In the genomic region with DNA sequence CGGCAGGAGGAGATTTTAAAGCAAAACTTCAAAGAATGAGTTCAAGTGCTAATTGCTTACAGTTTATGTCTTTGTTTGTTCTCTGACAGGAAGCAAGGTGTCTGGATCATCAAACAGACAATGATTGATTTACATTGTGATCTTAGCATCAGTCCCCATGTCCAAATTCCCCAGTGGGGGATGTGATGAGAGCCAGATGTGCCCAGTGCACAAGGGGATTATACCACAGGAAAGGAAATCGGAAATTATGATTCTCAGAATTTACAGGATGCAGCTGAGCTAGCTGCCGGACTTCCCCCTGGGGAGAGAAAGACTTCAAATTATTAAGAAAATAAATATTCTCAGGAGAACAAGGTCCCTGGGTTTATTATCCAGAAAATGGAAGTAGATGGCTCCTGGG, we compare ENCODE assay signal across 29 mouse cellular contexts.
A peak's percentile ranks its signal among the peaks of the same experiment; 100 is the strongest.
DNase-seq lines count a peak whose midpoint lies in the region; ATAC-seq and TF ChIP-seq lines count a peak whose summit lies in the region.
"Had no signal": no experiment of that assay in that cellular context is flagged by ENCODE, and none has a peak within 500 bp of the region (broad histone marks: within the 10 kb centered on the region; RNA-seq: fewer than 3 reads in every experiment).

No protein-coding gene starts in this region.

- no peaks in the 10 kb centered on the region for H3K9me3 ChIP-seq in embryonic facial prominence, embryonic 11.5 days (replicated peaks; ENCODE audit: control insufficient read depth, low read length)
- no peaks in the 10 kb centered on the region for H3K9me3 ChIP-seq in embryonic facial prominence, embryonic 10.5 days
- no peaks in the 10 kb centered on the region for H3K9me3 ChIP-seq in kidney, embryonic 16.5 days (ENCODE audit: low read length)
- H3K9me3 ChIP-seq: embryonic facial prominence, embryonic 12.5 days; forebrain, embryonic 10.5 days; forebrain, embryonic 15.5 days; hindbrain, embryonic 10.5 days; limb, embryonic 13.5 days; midbrain, embryonic 13.5 days; neural tube, embryonic 15.5 days; stomach, embryonic 15.5 days had no signal

- TF ChIP-seq CTCF in thymus, adult 2 months (IDR thresholded peaks at IDR 0.05; ENCODE audit: borderline replicate concordance, control insufficient read depth, extremely low read depth, insufficient read depth, low read length, poor library complexity), result no peak

- no peak overlapping the region for H3K4me2 ChIP-seq in embryonic facial prominence, embryonic 11.5 days (ENCODE audit: low read depth, low read length)
- H3K4me2 ChIP-seq in kidney, embryonic 16.5 days (replicated peaks; ENCODE audit: low read depth, low read length), result no peak overlapping the region
- H3K4me2 ChIP-seq: embryonic facial prominence, embryonic 12.5 days; forebrain, embryonic 15.5 days; limb, embryonic 13.5 days; liver, embryonic 11.5 days; midbrain, embryonic 13.5 days; neural tube, embryonic 15.5 days; stomach, embryonic 15.5 days had no signal

- no peaks in the 10 kb centered on the region for H3K4me1 ChIP-seq in embryonic facial prominence, embryonic 11.5 days (ENCODE audit: control insufficient read depth, insufficient read depth, low read length)
- peaks cover 7% of the 10 kb centered on the region; the same call in 1 of the 2 replicates for H3K4me1 ChIP-seq in embryonic facial prominence, embryonic 10.5 days
- no peaks in the 10 kb centered on the region for H3K4me1 ChIP-seq in kidney, embryonic 16.5 days (ENCODE audit: insufficient read depth, low read length)
- no peaks in the 10 kb centered on the region for H3K4me1 ChIP-seq in thymus, adult 2 months (replicated peaks; ENCODE audit: control insufficient read depth, insufficient read depth, low read length)
- H3K4me1 ChIP-seq: forebrain, embryonic 10.5 days; forebrain, embryonic 15.5 days; hindbrain, embryonic 10.5 days; megakaryocyte, embryonic 14.5 days; neural tube, embryonic 15.5 days; stomach, embryonic 15.5 days had no signal

- no peaks in the 10 kb centered on the region for H3K36me3 ChIP-seq in embryonic facial prominence, embryonic 11.5 days (replicated peaks; ENCODE audit: control insufficient read depth, insufficient read depth, low read depth, low read length)
- H3K36me3 ChIP-seq in embryonic facial prominence, embryonic 10.5 days (replicated peaks), result no peaks in the 10 kb centered on the region
- H3K36me3 ChIP-seq in kidney, embryonic 16.5 days (ENCODE audit: insufficient read depth, low read length), result no peaks in the 10 kb centered on the region
- no peaks in the 10 kb centered on the region for H3K36me3 ChIP-seq in thymus, adult 2 months (ENCODE audit: control insufficient read depth, insufficient read depth, low read length)
- H3K36me3 ChIP-seq: embryonic facial prominence, embryonic 12.5 days; forebrain, embryonic 10.5 days; forebrain, embryonic 15.5 days; hindbrain, embryonic 10.5 days; limb, embryonic 13.5 days; midbrain, embryonic 13.5 days; neural tube, embryonic 15.5 days; stomach, embryonic 15.5 days had no signal

- H3K27me3 ChIP-seq in embryonic facial prominence, embryonic 11.5 days (ENCODE audit: control insufficient read depth, insufficient read depth, low read length), result no peaks in the 10 kb centered on the region
- H3K27me3 ChIP-seq in embryonic facial prominence, embryonic 10.5 days (replicated peaks; ENCODE audit: low read depth, poor library complexity, severe bottlenecking), result no peaks in the 10 kb centered on the region
- no peaks in the 10 kb centered on the region for H3K27me3 ChIP-seq in kidney, embryonic 16.5 days (ENCODE audit: insufficient read depth, low read length)
- no peaks in the 10 kb centered on the region for H3K27me3 ChIP-seq in thymus, adult 2 months (ENCODE audit: control insufficient read depth, insufficient read depth, low read length)
- H3K27me3 ChIP-seq: embryonic facial prominence, embryonic 12.5 days; forebrain, embryonic 15.5 days; limb, embryonic 13.5 days; megakaryocyte, embryonic 14.5 days; midbrain, embryonic 13.5 days; neural tube, embryonic 15.5 days; stomach, embryonic 15.5 days had no signal

- no peak overlapping the region for H3K9ac ChIP-seq in embryonic facial prominence, embryonic 11.5 days (replicated peaks; ENCODE audit: low read length)
- no peak overlapping the region for H3K9ac ChIP-seq in kidney, embryonic 16.5 days (replicated peaks; ENCODE audit: low read length)
- H3K9ac ChIP-seq: embryonic facial prominence, embryonic 12.5 days; forebrain, embryonic 15.5 days; limb, embryonic 13.5 days; midbrain, embryonic 13.5 days; neural tube, embryonic 15.5 days; stomach, embryonic 15.5 days had no signal

- TF ChIP-seq POLR2A in thymus, adult 2 months (IDR thresholded peaks at IDR 0.05; ENCODE audit: control insufficient read depth, extremely low read depth, insufficient read depth, low read length, poor library complexity), result no peak

- H3K27ac ChIP-seq in embryonic facial prominence, embryonic 11.5 days (replicated peaks; ENCODE audit: low read depth, low read length), result no peak overlapping the region
- H3K27ac ChIP-seq in embryonic facial prominence, embryonic 10.5 days (replicated peaks), result no peak overlapping the region
- no peak overlapping the region for H3K27ac ChIP-seq in kidney, embryonic 16.5 days (ENCODE audit: low read length)
- H3K27ac ChIP-seq in thymus, adult 2 months (ENCODE audit: control insufficient read depth, insufficient read depth, low read length), result no peak overlapping the region
- H3K27ac ChIP-seq: embryonic facial prominence, embryonic 12.5 days; forebrain, embryonic 10.5 days; forebrain, embryonic 15.5 days; hindbrain, embryonic 10.5 days; limb, embryonic 13.5 days; midbrain, embryonic 13.5 days; neural tube, embryonic 15.5 days; stomach, embryonic 15.5 days had no signal

- whole genome bisulfite sequencing in embryonic facial prominence, embryonic 11.5 days, result 39% methylated on average over 3 of the region's 3 CpGs
- 44% methylated on average over 3 of the region's 3 CpGs for WGBS in embryonic facial prominence, embryonic 10.5 days
- 47% methylated on average over 3 of the region's 3 CpGs for whole genome bisulfite sequencing in kidney, embryonic 16.5 days
- 86% methylated on average over 3 of the region's 3 CpGs for WGBS in thymus, adult 2 months

- ATAC-seq in embryonic facial prominence, embryonic 11.5 days (replicated peaks; ENCODE audit: insufficient number of reproducible peaks, low FRiP score, low TSS enrichment, low read depth), result no peak
- ATAC-seq in kidney, embryonic 16.5 days (ENCODE audit: low FRiP score, low TSS enrichment), result no peak
- ATAC-seq: forebrain, embryonic 15.5 days; inflammation-experienced regulatory T-cells, adult 6 months; midbrain, embryonic 13.5 days; Patski had no signal

- peak; percentile 47 for DNase-seq in embryonic facial prominence, embryonic 11.5 days (ENCODE audit: low spot score)
- DNase-seq in embryonic facial prominence, embryonic 10.5 days (ENCODE audit: low spot score), result no peak
- DNase-seq in kidney, postnatal 10 days, result peak; percentile 43
- peak; percentile 33 for DNase-seq in embryo, embryonic 11 days
- DNase-seq in kidney, postnatal 36 days, result peak; percentile 0 to 2
- DNase-seq in right cerebral cortex, postnatal 36 days (ENCODE audit: low spot score in 2 of 2), result no peak
- no peak for DNase-seq in thymus, adult 2 months
- DNase-seq: adrenal gland, postnatal 10 days; cerebellum, adult 8-10 months; cerebellum, postnatal 25 days; gastrocnemius, postnatal 10 days; heart, postnatal 14 days; lung, postnatal 4 days; retina, postnatal 1 day; right cerebral cortex, postnatal 14 days; thymus, postnatal 14 days had no signal

- H3K4me3 ChIP-seq in embryonic facial prominence, embryonic 11.5 days (ENCODE audit: low read depth, low read length), result no peak overlapping the region
- H3K4me3 ChIP-seq in embryonic facial prominence, embryonic 10.5 days, result no peak overlapping the region
- H3K4me3 ChIP-seq in kidney, embryonic 16.5 days (ENCODE audit: low read length), result no peak overlapping the region
- H3K4me3 ChIP-seq in thymus, adult 2 months (ENCODE audit: control insufficient read depth, insufficient read depth, low read length), result no peak overlapping the region
- H3K4me3 ChIP-seq: embryonic facial prominence, embryonic 12.5 days; forebrain, embryonic 10.5 days; forebrain, embryonic 15.5 days; hindbrain, embryonic 10.5 days; limb, embryonic 13.5 days; megakaryocyte, embryonic 14.5 days; midbrain, embryonic 13.5 days; neural tube, embryonic 15.5 days; stomach, embryonic 15.5 days had no signal

Comparison
In these comparisons a context has a peak if more than half of its experiments do, and no peak if none do; other contexts are left out.
1. DNase-seq: peak in embryonic facial prominence, embryonic 11.5 days (single experiment), kidney, postnatal 10 days (single experiment), embryo, embryonic 11 days (single experiment) and kidney, postnatal 36 days (2 of 2); none in embryonic facial prominence, embryonic 10.5 days (single experiment), right cerebral cortex, postnatal 36 days (0 of 2) and thymus, adult 2 months (single experiment).